Mouse (Mus musculus): ENCODE measurements at regions not wholly inside any gene's neighbourhood (a gene's known extent, or its start where the extent isn't known, plus 50 kb on each side); places are given as distances from the start of the nearest gene placed in this dataset.
A peak's percentile ranks its signal among the peaks of the same experiment; 100 is the strongest.

- ATAC-seq (ENCODE audit: poor library complexity, severe bottlenecking): no peak
Observed at GRCm38 (mm10) chr1:69470614-69471250, 216.3 kb downstream of the Ikzf2 start.

DNA sequence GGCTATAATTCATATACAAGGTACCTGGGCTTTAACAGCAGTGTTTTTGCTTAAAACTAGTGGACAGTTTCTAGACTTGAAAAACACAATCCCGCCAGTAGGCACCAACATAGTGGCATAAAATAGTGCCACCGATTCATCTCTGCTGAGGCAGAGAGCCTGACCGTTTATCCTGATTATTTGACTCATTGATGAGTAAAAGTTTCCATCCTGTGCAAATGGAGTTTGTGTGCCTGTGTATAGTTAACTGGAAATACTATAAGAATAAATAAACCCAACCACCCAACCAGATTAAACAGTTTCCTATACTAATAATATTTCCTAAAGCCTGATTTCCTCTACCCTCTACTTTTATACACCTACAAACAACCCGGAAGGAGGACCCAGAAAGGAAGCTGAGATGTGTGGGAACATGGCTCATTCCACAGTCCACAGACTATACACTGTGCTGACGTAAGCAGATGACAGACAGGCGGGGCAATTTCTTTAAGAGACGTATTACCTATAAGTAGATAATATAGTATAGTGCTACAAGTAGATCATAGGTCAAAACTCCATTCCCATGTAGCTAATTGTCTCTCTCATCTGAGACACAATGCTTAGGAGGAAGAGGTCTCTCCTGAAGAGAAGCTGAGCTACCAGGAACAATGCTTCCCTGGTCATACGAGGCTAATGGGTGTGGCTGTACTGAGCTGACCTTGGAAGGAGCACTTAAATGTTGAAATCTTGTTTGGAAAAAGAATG lies 217.7 kb downstream of the Ikzf2 start:
- ATAC-seq (ENCODE audit: poor library complexity, severe bottlenecking): no peak

DNA sequence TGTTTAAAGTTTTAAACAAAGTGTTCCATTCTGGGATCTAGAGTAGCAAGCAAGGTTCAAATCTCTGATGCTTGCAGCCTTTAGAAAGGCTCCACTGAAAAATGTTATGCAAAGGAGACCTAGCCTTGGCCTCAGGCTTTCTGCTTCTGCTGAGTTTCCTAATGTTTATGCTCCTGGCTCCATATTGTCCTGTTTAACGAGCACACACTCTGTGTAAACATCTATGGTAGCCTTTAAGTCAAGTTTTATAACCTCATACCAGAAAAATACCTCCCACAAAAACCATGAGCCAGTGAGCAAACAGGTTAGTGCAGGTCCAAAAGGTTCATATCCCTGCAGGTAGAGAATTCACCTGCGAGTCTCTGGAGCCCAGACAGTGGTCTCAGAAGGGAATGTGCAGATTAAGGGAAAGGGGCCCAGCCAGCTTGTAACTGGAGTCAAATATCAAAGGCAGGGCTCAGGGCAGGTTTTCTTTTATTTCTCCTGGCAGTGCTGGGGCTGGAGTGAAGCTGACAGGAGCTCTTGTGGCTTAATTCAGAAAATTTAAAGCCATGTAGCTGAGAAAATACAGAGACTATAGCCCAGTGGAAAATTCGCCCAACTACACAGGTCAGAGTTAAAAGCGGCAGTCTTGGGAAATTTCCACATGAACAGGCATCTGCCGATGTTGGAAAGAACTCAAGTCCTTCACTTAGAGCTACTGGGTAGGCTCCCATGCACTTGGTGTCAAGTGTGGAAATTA lies 220.3 kb downstream of the Ikzf2 start:
- ATAC-seq (ENCODE audit: poor library complexity, severe bottlenecking): no peak

GRCm38 (mm10) chr1:69461191-69461590 lies 225.9 kb downstream of the Ikzf2 start:
- no peak for ATAC-seq (ENCODE audit: poor library complexity, severe bottlenecking)

DNA sequence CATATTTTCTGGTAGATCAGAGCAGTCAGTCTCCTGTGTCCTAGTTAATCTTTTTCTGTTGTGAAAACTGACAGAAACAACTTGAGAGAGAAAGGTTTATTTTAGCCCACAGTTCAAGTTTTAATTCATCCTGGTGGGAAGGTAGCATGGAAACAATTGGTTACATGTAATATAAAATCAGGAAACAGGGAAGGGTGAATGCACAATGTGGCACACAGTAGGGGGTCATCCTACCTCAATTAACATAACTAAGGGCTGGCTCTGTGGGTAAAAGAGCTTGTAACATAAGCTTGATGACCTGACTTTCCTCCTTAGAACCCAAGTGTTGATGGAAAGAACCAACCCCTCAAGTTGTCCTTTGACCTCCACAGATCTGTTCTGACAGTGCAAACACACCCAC lies 227.1 kb downstream of the Ikzf2 start:
- no peak for ATAC-seq (ENCODE audit: poor library complexity, severe bottlenecking)

- no peak for ATAC-seq (ENCODE audit: poor library complexity, severe bottlenecking)
Observed at GRCm38 (mm10) chr1:69457471-69457870, 229.6 kb downstream of the Ikzf2 start.

- peak; percentile 21; the same call in 1 of the 2 replicates for ATAC-seq (ENCODE audit: poor library complexity, severe bottlenecking)
Observed at GRCm38 (mm10) chr1:69453991-69454390, 233.1 kb downstream of the Ikzf2 start.

GRCm38 (mm10) chr1:69452910-69453309 lies 234.1 kb downstream of the Ikzf2 start:
- ATAC-seq (ENCODE audit: poor library complexity, severe bottlenecking): no peak

DNA sequence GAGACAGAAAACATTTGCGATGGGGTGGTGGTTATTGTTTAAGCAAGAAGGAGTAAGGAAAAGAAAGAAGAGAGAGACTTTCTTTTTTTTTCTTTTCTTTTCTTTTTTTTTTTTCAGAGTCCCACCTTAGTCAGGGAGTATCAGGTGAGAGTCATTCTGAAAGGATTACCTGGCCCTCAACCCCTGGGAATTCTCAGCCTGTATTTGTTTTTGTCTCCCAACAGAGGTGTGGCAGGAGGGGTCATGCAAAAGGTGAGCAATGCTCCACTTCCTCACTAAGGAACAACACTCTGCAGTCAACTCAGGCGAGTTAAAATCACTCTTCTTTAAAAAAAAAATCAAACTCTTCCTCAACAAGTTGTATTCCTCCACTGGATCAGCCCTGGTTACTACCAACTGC lies 236.6 kb downstream of the Ikzf2 start:
- ATAC-seq (ENCODE audit: poor library complexity, severe bottlenecking): no peak

- ATAC-seq (ENCODE audit: poor library complexity, severe bottlenecking): no peak
Observed at GRCm38 (mm10) chr1:69447276-69447675, 239.8 kb downstream of the Ikzf2 start.

GRCm38 (mm10) chr1:69444722-69445121 lies 242.3 kb downstream of the Ikzf2 start:
- ATAC-seq (ENCODE audit: poor library complexity, severe bottlenecking): no peak

DNA sequence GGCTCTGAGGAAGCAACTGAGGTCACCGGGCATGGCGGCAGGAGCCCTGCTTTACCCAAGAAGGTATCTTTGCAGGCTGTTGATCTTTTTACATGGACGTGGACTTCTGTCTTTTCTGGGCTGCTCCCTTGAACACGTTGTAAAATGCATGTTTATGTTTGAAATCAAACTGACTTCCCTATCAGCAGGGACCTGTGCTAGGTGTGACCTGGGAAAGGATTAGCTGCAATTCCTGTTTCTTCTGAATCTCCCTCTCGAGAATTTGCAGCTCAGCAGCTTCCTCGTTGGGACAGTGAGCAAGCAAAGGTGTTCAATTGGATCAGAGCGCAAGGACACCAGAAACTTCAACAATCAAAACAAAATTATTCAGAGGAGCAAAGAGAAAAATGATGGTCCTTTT lies 243.6 kb downstream of the Ikzf2 start:
- no peak for ATAC-seq (ENCODE audit: poor library complexity, severe bottlenecking)

DNA sequence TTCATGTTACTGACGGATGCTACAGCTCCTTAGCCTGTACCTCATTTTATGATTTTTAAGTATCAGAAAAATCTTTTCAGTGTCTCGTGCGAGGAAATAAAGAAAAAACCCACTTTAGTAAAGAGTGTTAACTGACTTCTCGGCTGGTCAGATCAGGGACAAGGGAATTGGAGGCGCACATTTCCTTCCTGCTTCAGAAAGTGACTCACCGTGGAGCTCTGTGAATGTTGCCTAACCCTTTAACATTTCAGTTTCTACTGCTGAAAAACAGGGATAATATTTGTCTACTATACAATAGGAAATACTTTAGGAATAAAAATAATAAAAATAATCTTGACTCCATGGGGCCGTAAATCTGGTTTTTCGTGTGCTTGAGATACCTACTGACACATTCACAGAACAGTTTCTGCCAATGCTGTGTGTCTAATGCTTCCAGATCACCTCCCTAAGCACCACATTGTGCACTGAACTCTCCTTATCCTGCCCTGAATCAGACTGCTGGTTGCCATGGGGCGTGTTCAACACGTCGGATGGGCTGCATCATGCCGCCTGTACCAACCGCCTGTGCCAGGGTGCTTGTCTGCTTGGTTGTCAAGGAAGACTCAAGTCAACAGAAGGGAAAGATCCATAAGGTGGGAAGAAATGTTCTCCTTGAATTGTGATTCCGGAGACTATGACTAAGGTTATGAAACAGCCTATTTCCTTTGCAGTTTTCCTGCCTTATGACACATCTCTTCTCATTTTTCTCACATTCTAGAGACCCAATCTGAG lies 246.3 kb downstream of the Ikzf2 start:
- ATAC-seq (ENCODE audit: poor library complexity, severe bottlenecking): no peak

- ATAC-seq (ENCODE audit: poor library complexity, severe bottlenecking): no peak
Observed at GRCm38 (mm10) chr1:69437042-69437441, 250.0 kb downstream of the Ikzf2 start.

DNA sequence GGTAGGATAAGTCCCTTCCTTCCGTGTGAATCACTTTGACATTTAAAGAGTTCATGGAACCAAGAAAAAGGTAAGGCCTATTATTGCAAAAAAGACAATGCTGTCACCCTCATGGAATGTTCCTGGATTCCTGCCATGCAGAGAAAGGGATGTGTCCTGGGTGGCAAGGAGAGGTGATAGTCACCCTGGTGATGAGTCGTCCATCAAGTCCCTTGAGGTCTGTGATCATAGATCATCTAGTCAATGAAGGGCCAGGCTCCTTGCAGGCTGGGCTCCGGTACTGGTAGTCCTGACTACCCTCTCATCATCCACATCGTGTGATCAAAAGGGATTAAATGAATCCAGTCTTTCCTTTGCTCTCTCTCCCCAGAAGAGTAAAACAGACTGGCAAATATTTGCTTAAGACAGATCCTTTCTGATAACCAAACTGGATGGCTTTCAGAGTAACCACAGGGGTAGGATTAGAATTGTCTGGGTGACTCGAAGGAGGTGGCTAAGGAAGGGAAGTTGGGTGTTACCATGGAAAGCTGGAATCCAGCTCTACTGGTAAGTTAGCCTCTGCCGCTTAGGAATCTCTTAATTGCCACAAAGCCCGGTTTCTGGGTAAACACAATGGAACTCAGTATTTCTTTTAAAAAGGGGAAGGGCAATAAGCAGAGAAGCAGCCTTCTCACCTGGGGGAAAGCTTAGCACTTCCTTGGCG lies 253.2 kb downstream of the Ikzf2 start:
- ATAC-seq (ENCODE audit: poor library complexity, severe bottlenecking): no peak

DNA sequence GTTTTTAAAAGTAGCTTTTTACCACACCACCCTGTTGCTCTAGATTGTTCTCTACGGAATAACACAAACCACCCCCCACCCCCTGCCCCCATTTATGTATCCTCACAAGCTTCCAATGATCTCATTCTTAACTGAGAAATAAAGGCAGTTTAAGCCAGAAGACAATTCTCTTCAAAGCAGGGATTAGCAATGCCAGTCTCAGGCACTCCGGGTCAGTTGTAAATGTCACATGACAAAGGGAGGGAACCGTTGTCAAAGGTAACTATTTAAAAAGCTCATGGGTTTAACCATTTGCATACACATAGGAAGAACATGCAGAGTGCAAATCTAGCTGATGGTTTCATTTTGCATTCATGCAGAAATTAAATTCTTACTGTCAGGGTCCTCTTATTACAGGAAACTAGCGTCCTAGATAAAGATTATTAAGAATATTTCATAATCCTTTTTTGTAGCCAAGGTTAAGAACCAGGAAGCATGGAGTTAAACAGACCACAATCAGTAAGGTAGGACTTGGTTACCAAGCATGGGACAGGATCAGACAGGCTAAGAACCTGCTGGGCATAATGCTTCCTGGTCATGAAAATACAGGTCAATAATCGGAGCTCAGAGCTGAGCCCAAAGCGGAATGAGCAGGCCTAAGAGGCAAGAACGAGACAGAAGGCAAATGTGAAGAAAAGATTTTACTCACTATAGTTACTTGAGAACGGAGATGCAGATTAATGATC lies 256.2 kb downstream of the Ikzf2 start:
- no peak for ATAC-seq (ENCODE audit: poor library complexity, severe bottlenecking)

DNA sequence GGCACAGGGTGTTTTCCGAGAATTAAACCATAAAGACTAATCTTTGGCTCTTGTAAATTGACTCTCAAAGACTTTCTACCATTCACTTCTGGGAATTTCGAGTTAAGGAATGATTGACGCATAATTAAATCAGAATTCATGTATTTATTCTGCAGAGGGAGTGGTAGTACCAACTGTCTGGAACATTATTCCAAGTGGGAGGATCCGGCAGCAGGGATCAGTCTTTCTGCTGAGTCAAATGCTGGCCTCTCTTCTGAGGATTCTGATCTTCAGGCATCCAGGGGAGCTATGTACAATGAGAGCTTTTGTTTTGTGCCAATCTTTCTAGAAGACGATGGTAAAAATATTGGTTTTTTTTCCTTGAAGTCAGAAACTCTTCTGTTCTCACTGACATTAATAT lies 257.4 kb downstream of the Ikzf2 start:
- ATAC-seq (ENCODE audit: poor library complexity, severe bottlenecking): no peak

DNA sequence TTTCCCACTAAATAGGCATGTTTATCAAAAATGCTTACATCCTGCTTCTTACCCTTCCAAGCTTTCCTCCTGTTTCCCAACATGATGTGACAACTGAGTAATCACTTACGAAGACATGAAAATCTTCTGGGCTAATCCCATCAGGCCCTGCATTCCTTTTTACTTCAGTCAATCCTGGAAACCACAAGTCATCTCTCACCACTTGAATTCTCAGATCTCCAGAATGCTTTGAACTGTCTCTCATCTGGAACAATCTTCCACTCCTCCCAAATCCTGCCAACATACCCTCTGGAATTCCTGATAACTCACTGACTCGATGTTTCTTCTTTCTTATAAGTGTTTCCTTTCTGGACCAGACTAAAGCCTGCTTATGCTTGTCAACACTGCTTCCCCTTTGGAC lies 289.4 kb downstream of the Ikzf2 start:
- ATAC-seq (ENCODE audit: poor library complexity, severe bottlenecking): no peak

DNA sequence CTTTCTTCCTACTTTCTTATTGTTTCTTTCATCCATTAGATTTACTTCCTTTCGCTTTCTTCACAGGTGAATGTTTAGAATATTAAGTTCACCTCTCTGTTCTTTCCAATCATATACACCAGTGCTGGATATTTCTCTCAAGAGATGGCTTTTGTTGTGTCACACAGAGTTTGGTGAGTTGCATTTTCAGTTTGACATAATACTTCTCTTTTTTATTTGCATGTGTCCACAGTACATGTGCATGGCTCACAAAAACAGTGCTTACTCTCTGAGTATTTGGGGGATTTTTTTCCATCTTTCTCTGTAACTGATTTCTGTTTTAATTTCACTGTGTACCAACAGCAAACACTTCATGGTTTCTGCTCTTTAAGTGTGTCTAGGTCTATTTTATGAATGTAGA lies 274.5 kb upstream of the Erbb4 start:
- ATAC-seq (ENCODE audit: poor library complexity, severe bottlenecking): no peak

DNA sequence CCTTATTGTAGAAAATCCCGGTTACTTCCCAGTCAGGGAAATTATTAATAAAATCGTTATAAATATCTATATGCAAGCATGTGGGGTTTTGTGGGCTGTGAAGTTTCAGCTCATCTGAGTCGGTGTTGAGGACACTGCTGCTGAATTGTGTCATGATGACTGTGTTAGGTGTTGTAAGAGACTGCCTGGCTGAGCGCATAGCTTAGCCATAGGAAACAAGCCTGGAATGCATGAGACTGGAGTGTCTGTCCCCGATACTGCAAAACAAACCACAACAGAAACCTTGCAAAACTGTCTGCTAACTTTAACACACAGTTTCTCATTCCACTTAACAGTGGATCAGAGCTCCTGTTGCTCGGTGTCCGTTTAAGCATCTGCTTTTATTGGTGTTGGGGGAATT lies 271.9 kb upstream of the Erbb4 start:
- no peak for ATAC-seq (ENCODE audit: poor library complexity, severe bottlenecking)

All from megakaryocyte, adult 5-6 weeks (primary cell).